Mouse (Mus musculus) C2C12 (cell line): ENCODE data around the gene Ldah. TPM values are rescaled to one million over a fixed set of nuclear protein-coding genes. Genes with fewer than 3 reads are reported as not detected.
A peak's percentile ranks its signal among the peaks of the same experiment; 100 is the strongest.

ENCODE experiments used
- H3K27me3 ChIP-seq: one replicate; pipeline ENCODE4 v1.6.1; 2011; ENCODE audit not compliant: control insufficient read depth, insufficient read depth, insufficient read length
- H3K36me3 ChIP-seq: one replicate; pipeline ENCODE4 v1.6.1; 2011; ENCODE audit not compliant: control insufficient read depth, insufficient read depth
- H3K4me3 ChIP-seq: one replicate; pipeline ENCODE4 v1.5.1; 2011; ENCODE audit warnings: mild to moderate bottlenecking, control low read depth; ENCODE audit not compliant: poor library complexity, insufficient read depth, severe bottlenecking
- H3K79me2 ChIP-seq: one replicate; pipeline ENCODE4 v1.6.1; 2011; ENCODE audit not compliant: control insufficient read depth, insufficient read depth
- H3K79me3 ChIP-seq: one replicate; pipeline ENCODE4 v1.6.1; 2011; ENCODE audit warnings: low read depth, control low read depth
- H3ac ChIP-seq: one replicate; pipeline ENCODE3; 2011; ENCODE audit warnings: low read depth; ENCODE audit not compliant: control insufficient read depth, insufficient read length
- CEBPB ChIP-seq: IDR thresholded peaks from one replicate; pipeline ENCODE4 v1.6.1; 2011; ENCODE audit warnings: low read depth, mild to moderate bottlenecking, control low read depth, moderate library complexity
- CTCF ChIP-seq: IDR thresholded peaks from one replicate; pipeline ENCODE4 v1.5.1; 2011; ENCODE audit not compliant: control insufficient read depth, insufficient read depth, insufficient read length
- FOSL1 ChIP-seq: IDR thresholded peaks from one replicate; pipeline ENCODE4 v1.8.0; 2011; ENCODE audit warnings: mild to moderate bottlenecking, low read length; ENCODE audit not compliant: poor library complexity, insufficient read depth, severe bottlenecking
- MAX ChIP-seq: IDR thresholded peaks from one replicate; pipeline ENCODE4 v1.6.1; 2011; ENCODE audit warnings: mild to moderate bottlenecking, control low read depth
- MYOD1 ChIP-seq: IDR thresholded peaks from one replicate; pipeline ENCODE4 v1.6.1; 2011; ENCODE audit warnings: low read depth; ENCODE audit not compliant: control insufficient read depth, insufficient read length
- MYOG ChIP-seq: IDR thresholded peaks from one replicate; pipeline ENCODE4 v1.6.1; 2011; ENCODE audit not compliant: control insufficient read depth, insufficient read length; ENCODE audit errors: extremely low read depth
- USF1 ChIP-seq: IDR thresholded peaks from one replicate; pipeline ENCODE4 v1.6.1; 2011; ENCODE audit warnings: low read depth, mild to moderate bottlenecking, control low read depth, moderate library complexity
- polyA plus RNA-seq: library from polyadenylated mRNA; unstranded; fragments of >200 nt; fragmentation: generic; extraction: Trizol; gene quantifications from one replicate; pipeline ENCODE4 v1.2.1, GENCODE M21; 2012; ENCODE audit warnings: missing spikeins

The Ldah gene
- polyA plus RNA-seq, 1 experiment = 52.7 TPM

DNA sequence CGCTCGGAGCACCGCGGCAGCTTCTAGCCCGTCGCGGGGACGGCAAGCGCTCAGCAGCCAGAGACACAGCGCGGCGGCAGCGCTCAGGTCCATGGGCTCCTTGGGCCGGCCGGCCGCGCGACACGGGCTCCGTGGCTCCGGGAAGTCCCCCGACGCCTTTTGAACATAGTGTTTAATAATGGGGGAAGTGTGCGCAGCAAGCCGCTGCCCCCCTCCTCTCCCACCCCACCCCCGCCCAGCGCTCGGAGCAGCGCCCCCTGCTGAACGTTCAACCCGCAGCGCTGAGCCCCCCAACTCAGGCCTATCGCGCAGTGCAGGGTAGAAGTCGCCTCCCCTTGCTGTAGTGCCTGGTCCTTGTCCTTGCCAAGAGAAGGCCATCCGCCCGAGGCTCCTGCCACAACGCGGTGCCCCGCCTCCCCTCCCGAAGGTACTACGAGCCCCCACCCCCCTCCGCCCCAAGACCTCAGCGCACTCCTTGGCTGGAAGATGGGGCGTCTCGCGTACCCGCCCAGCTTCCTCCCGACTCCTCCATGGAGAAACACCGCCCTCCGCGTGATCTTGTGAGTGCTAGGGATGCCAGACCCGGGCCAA lies 94.0 kb downstream of the Ldah start, which contains the start of gene Gdf7:
TSS of gene Gdf7 (minus strand) at position 114 of the 591 bp plus-strand sequence.
- no peaks in the 10 kb centered on the region for H3K36me3 ChIP-seq
- H3ac ChIP-seq = no peak within 1 kb of the TSS
- no peak for TF ChIP-seq MAX
- TF ChIP-seq MYOD1 = no peak
- TF ChIP-seq USF1 = no peak
- TF ChIP-seq CEBPB = no peak
- no peak for TF ChIP-seq MYOG
- TF ChIP-seq FOSL1 = no peak
- no peak within 1 kb of the TSS for H3K4me3 ChIP-seq
- H3K27me3 ChIP-seq = no peaks in the 10 kb centered on the region
- H3K79me3 ChIP-seq = no peaks in the 10 kb centered on the region
- no peaks in the 10 kb centered on the region for H3K79me2 ChIP-seq

DNA sequence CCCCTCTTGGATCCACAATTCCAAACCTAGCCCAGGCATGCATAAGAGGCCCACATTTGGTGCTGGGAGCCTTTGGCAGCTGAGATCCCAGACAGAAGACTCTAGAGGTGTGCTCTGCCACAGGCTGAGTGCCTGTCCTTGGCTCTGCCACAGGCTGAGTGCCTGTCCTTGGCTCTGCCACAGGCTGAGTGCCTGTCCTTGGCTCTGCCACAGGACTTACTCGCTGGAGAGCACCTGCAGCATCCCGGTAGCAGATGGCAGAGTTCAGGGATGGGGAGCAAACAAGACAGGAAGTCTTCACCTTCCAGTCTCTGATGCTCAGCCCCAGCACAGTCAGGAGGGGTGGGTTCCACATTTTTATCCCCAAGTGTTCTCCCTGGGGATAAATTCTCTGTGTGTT lies 97.4 kb downstream of the Ldah start:
- Histone ChIP-seq H3ac (no peak overlapping the region), H3K36me3 (no peaks in the 10 kb centered on the region), H3K4me3 (no peak overlapping the region), H3K79me3 (no peaks in the 10 kb centered on the region), H3K79me2 (no peaks in the 10 kb centered on the region), H3K27me3 (no peaks in the 10 kb centered on the region)
- TF ChIP-seq MAX (no peak), CEBPB (no peak), CTCF (no peak), FOSL1 (no peak), USF1 (no peak)

DNA sequence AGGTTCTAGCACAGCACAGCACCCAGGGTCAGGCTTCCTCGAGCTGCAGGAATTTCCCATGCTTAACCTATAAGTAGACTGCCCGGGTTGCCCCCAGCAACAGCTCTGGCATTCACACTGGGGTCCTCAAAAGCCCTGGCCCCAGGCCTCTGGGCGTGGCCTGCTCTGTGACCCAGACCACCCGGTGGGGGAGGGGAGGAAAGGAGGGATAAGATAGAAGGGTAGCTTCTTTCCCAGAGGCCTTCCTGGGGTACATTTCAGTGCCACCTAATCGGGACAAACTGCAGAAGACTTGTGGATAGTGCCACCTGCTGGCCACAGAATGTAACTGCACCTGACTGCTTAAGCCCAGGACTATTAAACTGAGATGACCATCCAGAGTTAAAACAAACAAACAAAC lies 98.5 kb downstream of the Ldah start:
- Histone ChIP-seq H3K79me2 (no peaks in the 10 kb centered on the region), H3K79me3 (no peaks in the 10 kb centered on the region), H3K4me3 (no peak overlapping the region), H3K36me3 (no peaks in the 10 kb centered on the region), H3K27me3 (no peaks in the 10 kb centered on the region), H3ac (no peak overlapping the region)
- TF ChIP-seq CEBPB (no peak), CTCF (peak; percentile 70), FOSL1 (no peak), MYOD1 (no peak)

DNA sequence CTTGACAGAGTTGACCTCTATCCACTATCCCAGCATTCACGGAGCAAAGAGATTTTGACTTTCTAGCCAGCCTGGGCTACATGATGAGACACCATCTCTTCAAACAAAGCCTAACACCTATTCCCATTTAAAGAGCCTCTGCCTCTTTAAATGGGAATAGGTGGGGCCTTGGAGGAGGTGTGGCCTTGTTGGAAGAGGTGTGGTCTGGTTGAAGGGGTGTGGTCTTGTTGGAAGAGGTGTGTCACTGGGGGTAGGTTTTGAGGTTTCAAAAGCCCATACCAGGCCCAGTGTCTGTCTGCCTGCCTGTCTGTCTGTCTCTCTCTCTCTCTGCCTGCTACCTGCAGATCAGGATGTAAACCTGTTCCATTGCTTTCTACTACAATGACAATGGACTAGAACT lies 99.0 kb downstream of the Ldah start:
- Histone ChIP-seq H3ac (no peak overlapping the region), H3K79me2 (no peaks in the 10 kb centered on the region), H3K36me3 (no peaks in the 10 kb centered on the region), H3K79me3 (no peaks in the 10 kb centered on the region), H3K4me3 (no peak overlapping the region), H3K27me3 (no peaks in the 10 kb centered on the region)
- no peak for TF ChIP-seq MYOD1
- no peak for TF ChIP-seq CTCF
- TF ChIP-seq CEBPB = no peak
- no peak for TF ChIP-seq USF1
- TF ChIP-seq FOSL1 = no peak
- no peak for TF ChIP-seq MYOG
- no peak for TF ChIP-seq MAX

DNA sequence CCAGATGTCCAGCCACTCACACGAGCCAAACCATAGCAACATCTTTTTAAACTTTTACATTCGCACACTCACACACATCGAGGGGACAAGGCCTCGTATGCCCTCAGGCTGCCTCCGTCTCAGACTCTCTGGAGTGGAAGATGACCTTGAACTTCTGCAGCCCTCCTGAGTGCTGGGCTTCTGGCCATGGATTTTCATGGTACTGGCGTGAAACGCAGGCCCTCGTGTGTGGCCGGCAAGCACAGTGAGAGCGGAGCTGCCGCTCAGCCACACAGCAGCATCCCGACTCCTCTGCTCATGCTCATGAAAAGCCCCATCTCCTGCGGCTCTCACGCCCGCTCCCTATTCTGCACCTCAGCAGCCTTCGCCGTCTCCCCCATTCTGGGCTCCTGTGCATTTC lies 103.1 kb downstream of the Ldah start:
- TF ChIP-seq MYOD1 = no peak
- no peak for TF ChIP-seq MYOG
- TF ChIP-seq FOSL1 = no peak
- no peak for TF ChIP-seq CTCF
- no peak for TF ChIP-seq CEBPB
- no peak for TF ChIP-seq USF1
- no peak for TF ChIP-seq MAX
- Histone ChIP-seq H3ac (no peak overlapping the region), H3K79me3 (peaks cover 8% of the 10 kb centered on the region), H3K27me3 (no peaks in the 10 kb centered on the region), H3K4me3 (no peak overlapping the region), H3K79me2 (peaks cover 27% of the 10 kb centered on the region), H3K36me3 (no peaks in the 10 kb centered on the region)

DNA sequence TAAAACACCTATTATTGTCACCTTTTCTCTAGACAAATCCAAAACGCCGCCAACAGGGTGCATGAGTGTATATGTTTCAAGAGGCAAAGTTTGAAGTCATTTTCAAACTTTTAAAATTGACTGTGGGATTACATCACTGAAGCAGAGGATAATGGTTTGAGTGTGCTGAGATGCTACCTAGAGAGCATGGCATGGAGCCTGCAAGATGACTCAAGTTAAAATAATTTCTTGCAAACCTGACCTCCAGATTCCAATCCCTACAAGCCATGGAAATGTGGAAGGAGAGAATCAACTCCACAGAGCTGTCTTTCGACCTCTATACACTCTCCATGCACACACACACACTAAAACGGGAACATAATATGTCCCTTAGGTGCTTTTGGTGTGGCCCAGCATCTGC lies 104.4 kb downstream of the Ldah start:
- Histone ChIP-seq H3K27me3 (no peaks in the 10 kb centered on the region), H3K79me3 (peaks cover 8% of the 10 kb centered on the region), H3K36me3 (peaks cover 2% of the 10 kb centered on the region), H3K79me2 (peaks cover 35% of the 10 kb centered on the region), H3ac (no peak overlapping the region), H3K4me3 (no peak overlapping the region)
- no peak for TF ChIP-seq FOSL1
- TF ChIP-seq MYOG = no peak
- no peak for TF ChIP-seq CEBPB
